Mouse (Mus musculus) myocyte (in vitro differentiated cells): ENCODE measurements around the gene Olfr68.

Experiments
- CEBPB ChIP-seq: IDR thresholded peaks from 2 replicates; pipeline ENCODE4 v1.6.1; 2011; ENCODE audit warnings: mild to moderate bottlenecking, moderate library complexity; ENCODE audit not compliant: poor library complexity, insufficient read depth, severe bottlenecking
- MYOG ChIP-seq, 3 experiments: IDR thresholded peaks; one replicate each; pipeline ENCODE4 v1.6.1; 2011; ENCODE audit warnings: control low read depth in 2 of 3, low read depth in 2 of 3, mild to moderate bottlenecking in 2 of 3; ENCODE audit not compliant: insufficient read length in 2 of 3, control insufficient read depth in 1 of 3, insufficient read depth in 1 of 3
- POLR2A ChIP-seq: IDR thresholded peaks from one replicate; pipeline ENCODE4 v1.6.1; 2011; ENCODE audit warnings: low read depth, mild to moderate bottlenecking, control low read depth, moderate library complexity; ENCODE audit not compliant: insufficient read length

DNA sequence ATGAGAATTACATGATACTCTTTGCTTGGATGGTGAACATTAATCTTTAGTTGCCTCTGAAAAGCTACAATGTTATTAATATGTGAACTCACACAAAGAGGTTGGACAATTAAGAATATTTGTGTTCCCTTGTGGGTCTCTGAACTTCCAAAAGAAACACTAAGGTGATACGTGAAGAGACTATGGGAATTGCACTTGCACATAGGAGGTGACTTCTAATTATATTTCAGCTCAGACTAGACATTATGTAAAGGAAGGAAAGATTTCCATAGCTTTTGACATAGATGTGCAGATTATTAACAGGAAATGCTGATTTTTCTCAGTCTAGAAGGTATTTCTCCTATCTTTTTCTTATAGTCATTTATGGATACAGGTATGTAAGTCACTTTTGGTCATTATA lies 49.4 kb downstream of the Olfr68 start, which contains the start of gene Olfr628:
- TF ChIP-seq MYOG (IDR thresholded peaks at IDR 0.05; ENCODE audit: control insufficient read depth in 1 of 3, insufficient read depth in 1 of 3, insufficient read length in 2 of 3, low read depth in 2 of 3): no peak
- no peak for TF ChIP-seq POLR2A
- TF ChIP-seq CEBPB: no peak
